Mouse (Mus musculus): ENCODE results near the gene Trpm3. TPM values are rescaled to one million over a fixed set of nuclear protein-coding genes. Genes with fewer than 3 reads are reported as not detected.

The Trpm3 gene
- polyA plus RNA-seq, 1 experiment = 1.2 TPM

GRCm38 (mm10) chr19:22676206-22676605 lies 537.4 kb downstream of the Trpm3 start:
- H3K36me3 ChIP-seq (ENCODE audit: control insufficient read depth, insufficient read depth, low read length) = no peaks in the 10 kb centered on the region
- TF ChIP-seq CTCF (IDR thresholded peaks at IDR 0.05; ENCODE audit: control insufficient read depth, insufficient read depth, insufficient replicate concordance, low read depth, low read length) (no peak), POLR2A (IDR thresholded peaks at IDR 0.05; ENCODE audit: control insufficient read depth, low read depth, low read length) (no peak)
- H3K27ac ChIP-seq (ENCODE audit: control insufficient read depth, insufficient read depth, low read depth, low read length) = no peak overlapping the region
- no peak overlapping the region for H3K4me3 ChIP-seq (ENCODE audit: control insufficient read depth, low read depth, low read length)
- no peaks in the 10 kb centered on the region for H3K27me3 ChIP-seq (ENCODE audit: control insufficient read depth, insufficient read depth, low read length)
- no peaks in the 10 kb centered on the region for H3K4me1 ChIP-seq (ENCODE audit: control insufficient read depth, insufficient read depth, low read length)

GRCm38 (mm10) chr19:22682238-22682637 lies 543.4 kb downstream of the Trpm3 start:
- no peak overlapping the region for H3K4me3 ChIP-seq (ENCODE audit: control insufficient read depth, low read depth, low read length)
- H3K36me3 ChIP-seq (ENCODE audit: control insufficient read depth, insufficient read depth, low read length) = no peaks in the 10 kb centered on the region
- TF ChIP-seq POLR2A (IDR thresholded peaks at IDR 0.05; ENCODE audit: control insufficient read depth, low read depth, low read length) = no peak
- TF ChIP-seq CTCF (IDR thresholded peaks at IDR 0.05; ENCODE audit: control insufficient read depth, insufficient read depth, insufficient replicate concordance, low read depth, low read length) = no peak
- no peaks in the 10 kb centered on the region for H3K27me3 ChIP-seq (ENCODE audit: control insufficient read depth, insufficient read depth, low read length)
- H3K4me1 ChIP-seq (ENCODE audit: control insufficient read depth, insufficient read depth, low read length) = no peaks in the 10 kb centered on the region
- no peak overlapping the region for H3K27ac ChIP-seq (ENCODE audit: control insufficient read depth, insufficient read depth, low read depth, low read length)

DNA sequence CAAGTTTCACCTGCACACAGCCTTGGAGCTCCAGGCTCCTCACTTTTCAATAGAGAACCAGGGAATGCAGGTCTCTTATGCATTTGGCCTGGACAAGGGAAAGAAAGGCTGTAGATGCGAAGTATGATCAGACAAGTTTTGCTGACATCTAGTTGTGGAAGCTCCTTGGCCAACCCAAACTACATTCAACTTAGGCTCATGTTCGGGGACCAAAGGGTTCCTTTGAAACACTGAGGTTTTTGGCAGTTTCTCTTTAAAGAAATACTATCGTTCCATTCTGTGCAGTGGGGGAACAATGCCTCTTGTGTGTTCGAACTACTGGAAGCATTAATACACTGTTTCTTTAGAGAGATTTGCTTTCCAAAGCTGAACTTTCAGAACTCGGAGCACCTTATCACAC lies 553.1 kb downstream of the Trpm3 start:
- H3K27me3 ChIP-seq (ENCODE audit: control insufficient read depth, insufficient read depth, low read length) = no peaks in the 10 kb centered on the region

DNA sequence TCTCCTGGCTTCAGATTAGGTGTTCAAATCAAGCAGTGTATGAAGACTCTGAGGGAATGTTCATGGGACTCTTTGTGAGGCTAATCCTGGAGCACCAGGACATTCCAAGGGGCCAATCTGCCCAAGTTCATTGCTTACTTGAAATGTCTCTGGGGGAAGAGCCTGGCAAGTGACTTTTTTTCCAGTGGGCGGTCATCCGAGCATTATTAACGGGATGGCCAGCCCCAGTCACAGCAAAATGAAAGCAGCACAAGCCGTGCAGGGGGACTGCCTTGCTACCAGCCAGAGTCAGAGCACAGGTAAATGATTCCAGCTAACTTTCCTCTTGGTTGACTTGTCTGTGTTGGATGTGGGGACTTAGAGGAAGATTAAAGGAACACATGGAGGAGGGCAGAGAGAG lies 553.7 kb downstream of the Trpm3 start:
- TF ChIP-seq CTCF (IDR thresholded peaks at IDR 0.05; ENCODE audit: control insufficient read depth, insufficient read depth, insufficient replicate concordance, low read depth, low read length) = no peak
- no peak for TF ChIP-seq POLR2A (IDR thresholded peaks at IDR 0.05; ENCODE audit: control insufficient read depth, low read depth, low read length)
- no peaks in the 10 kb centered on the region for H3K27me3 ChIP-seq (ENCODE audit: control insufficient read depth, insufficient read depth, low read length)
- peak overlapping the region; percentile 29 for H3K27ac ChIP-seq (ENCODE audit: control insufficient read depth, insufficient read depth, low read depth, low read length)
- H3K36me3 ChIP-seq (ENCODE audit: control insufficient read depth, insufficient read depth, low read length) = no peaks in the 10 kb centered on the region
- no peaks in the 10 kb centered on the region for H3K4me1 ChIP-seq (ENCODE audit: control insufficient read depth, insufficient read depth, low read length)
- H3K4me3 ChIP-seq (ENCODE audit: control insufficient read depth, low read depth, low read length) = no peak overlapping the region

More for the DNA sequence above, 553.1 kb downstream of the Trpm3 start:
- TF ChIP-seq POLR2A (IDR thresholded peaks at IDR 0.05; ENCODE audit: control insufficient read depth, low read depth, low read length) = no peak
- TF ChIP-seq CTCF (IDR thresholded peaks at IDR 0.05; ENCODE audit: control insufficient read depth, insufficient read depth, insufficient replicate concordance, low read depth, low read length) = no peak
- no peaks in the 10 kb centered on the region for H3K4me1 ChIP-seq (ENCODE audit: control insufficient read depth, insufficient read depth, low read length)
- no peak overlapping the region for H3K27ac ChIP-seq (ENCODE audit: control insufficient read depth, insufficient read depth, low read depth, low read length)
- H3K4me3 ChIP-seq (ENCODE audit: control insufficient read depth, low read depth, low read length) = no peak overlapping the region
- no peaks in the 10 kb centered on the region for H3K36me3 ChIP-seq (ENCODE audit: control insufficient read depth, insufficient read depth, low read length)

DNA sequence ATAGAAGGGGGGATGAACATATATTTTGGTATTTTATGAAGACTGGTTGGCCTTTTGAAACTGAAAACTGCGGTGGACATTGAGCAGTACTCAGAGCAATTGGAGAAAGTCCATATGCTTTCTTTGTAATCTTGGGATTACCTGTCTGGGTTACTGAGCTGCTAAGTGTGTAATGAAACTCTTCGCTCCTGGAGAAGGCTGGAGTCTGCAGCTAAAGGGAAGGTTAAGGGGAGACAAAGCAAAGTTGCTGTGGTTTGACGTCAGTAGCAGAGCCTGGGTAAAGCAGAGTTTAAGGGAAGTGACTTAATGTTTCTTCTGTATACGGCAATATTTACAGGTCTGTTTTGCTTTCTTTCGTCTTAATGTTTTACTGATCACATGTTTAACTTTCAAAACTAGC lies 554.1 kb downstream of the Trpm3 start:
- peak overlapping the region; percentile 27; the same call in 1 of the 2 replicates for H3K4me3 ChIP-seq (ENCODE audit: control insufficient read depth, low read depth, low read length)
- no peaks in the 10 kb centered on the region for H3K4me1 ChIP-seq (ENCODE audit: control insufficient read depth, insufficient read depth, low read length)
- no peaks in the 10 kb centered on the region for H3K36me3 ChIP-seq (ENCODE audit: control insufficient read depth, insufficient read depth, low read length)
- no peaks in the 10 kb centered on the region for H3K27me3 ChIP-seq (ENCODE audit: control insufficient read depth, insufficient read depth, low read length)
- TF ChIP-seq POLR2A (IDR thresholded peaks at IDR 0.05; ENCODE audit: control insufficient read depth, low read depth, low read length) (no peak), CTCF (IDR thresholded peaks at IDR 0.05; ENCODE audit: control insufficient read depth, insufficient read depth, insufficient replicate concordance, low read depth, low read length) (no peak)
- H3K27ac ChIP-seq (ENCODE audit: control insufficient read depth, insufficient read depth, low read depth, low read length) = peak overlapping the region; percentile 29

DNA sequence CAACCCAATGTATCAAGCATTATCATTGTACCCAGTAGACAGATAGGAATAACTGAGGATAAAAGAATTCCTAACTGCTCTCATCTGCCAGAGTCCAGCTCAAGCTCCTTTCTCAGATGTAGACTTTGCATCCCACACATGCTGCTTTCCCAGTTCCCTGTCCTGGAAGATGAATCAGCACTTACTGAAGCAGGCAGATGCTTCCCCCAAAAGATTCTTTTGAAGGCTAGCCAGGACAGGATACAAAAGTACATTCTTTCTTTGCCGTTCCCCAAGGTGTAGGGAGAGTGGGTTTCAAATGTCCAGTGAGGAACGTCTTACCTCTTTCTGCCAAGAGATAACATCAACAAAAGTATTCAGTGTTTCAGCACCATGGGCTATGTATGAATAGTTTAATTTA lies 556.6 kb downstream of the Trpm3 start:
- Histone ChIP-seq H3K36me3 (ENCODE audit: control insufficient read depth, insufficient read depth, low read length) (no peaks in the 10 kb centered on the region), H3K27ac (ENCODE audit: control insufficient read depth, insufficient read depth, low read depth, low read length) (no peak overlapping the region), H3K4me3 (ENCODE audit: control insufficient read depth, low read depth, low read length) (no peak overlapping the region), H3K27me3 (ENCODE audit: control insufficient read depth, insufficient read depth, low read length) (no peaks in the 10 kb centered on the region), H3K4me1 (ENCODE audit: control insufficient read depth, insufficient read depth, low read length) (no peaks in the 10 kb centered on the region)
- no peak for TF ChIP-seq POLR2A (IDR thresholded peaks at IDR 0.05; ENCODE audit: control insufficient read depth, low read depth, low read length)
- TF ChIP-seq CTCF (IDR thresholded peaks at IDR 0.05; ENCODE audit: control insufficient read depth, insufficient read depth, insufficient replicate concordance, low read depth, low read length) = no peak

DNA sequence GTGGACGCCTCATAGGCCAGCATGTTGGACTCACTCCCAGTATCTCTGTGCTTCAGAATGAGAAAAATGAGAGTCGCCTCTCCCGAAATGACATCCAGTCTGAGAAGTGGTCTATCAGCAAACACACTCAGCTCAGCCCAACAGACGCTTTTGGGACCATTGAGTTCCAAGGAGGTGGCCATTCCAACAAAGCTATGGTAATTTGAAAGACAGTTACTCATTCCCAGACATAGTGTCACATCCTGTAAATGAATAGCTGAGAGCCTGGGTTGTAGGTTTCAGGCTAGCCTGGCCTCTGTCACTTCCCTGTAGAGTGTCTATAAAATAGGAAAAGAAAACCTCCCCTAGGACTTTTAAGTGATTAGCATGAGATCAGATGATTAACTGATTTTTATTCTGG lies 559.9 kb downstream of the Trpm3 start:
- Histone ChIP-seq H3K4me1 (ENCODE audit: control insufficient read depth, insufficient read depth, low read length) (no peaks in the 10 kb centered on the region), H3K27me3 (ENCODE audit: control insufficient read depth, insufficient read depth, low read length) (no peaks in the 10 kb centered on the region), H3K27ac (ENCODE audit: control insufficient read depth, insufficient read depth, low read depth, low read length) (no peak overlapping the region), H3K4me3 (ENCODE audit: control insufficient read depth, low read depth, low read length) (no peak overlapping the region), H3K36me3 (ENCODE audit: control insufficient read depth, insufficient read depth, low read length) (no peaks in the 10 kb centered on the region)
- TF ChIP-seq POLR2A (IDR thresholded peaks at IDR 0.05; ENCODE audit: control insufficient read depth, low read depth, low read length) (no peak), CTCF (IDR thresholded peaks at IDR 0.05; ENCODE audit: control insufficient read depth, insufficient read depth, insufficient replicate concordance, low read depth, low read length) (no peak)
